Mouse (Mus musculus) adrenal gland, postnatal 25 days (tissue): ENCODE measurements around the gene Mcat. TPM values are rescaled to one million over a fixed set of nuclear protein-coding genes. Genes with fewer than 3 reads are reported as not detected.

Experiments used
- DNase-seq: peaks from one replicate; pipeline ENCODE4 v3.0.0; 2021; ENCODE audit warnings: mixed read lengths
- long read RNA-seq: library from polyadenylated mRNA; stranded (forward); transcript quantifications from one replicate; pipeline ENCODE4 v2.0.0, GENCODE M21; 2021
- total RNA-seq: library from RNA; stranded (reverse); gene quantifications from 2 replicates; pipeline ENCODE4 v1.2.3, GENCODE M21; 2021

Gene Mcat
- 32.9 and 44.8 TPM in 2 replicates for total RNA-seq
- long read RNA-seq, transcript Mcat-203 (3 exons, 688 nt) = minor isoform, 5 of 133 reads
- long read RNA-seq, transcript Mcat-206 (3 exons, 740 nt) = minor isoform, 6 of 133 reads
- long read RNA-seq, transcript Mcat-201 (4 exons, 1,917 nt) = major isoform, 96 of 133 reads
- long read RNA-seq, partial matches to known transcripts = 4 of 133 reads
- long read RNA-seq, other reads (novel, unspliced or antisense) = 21 of 133 reads

DNA sequence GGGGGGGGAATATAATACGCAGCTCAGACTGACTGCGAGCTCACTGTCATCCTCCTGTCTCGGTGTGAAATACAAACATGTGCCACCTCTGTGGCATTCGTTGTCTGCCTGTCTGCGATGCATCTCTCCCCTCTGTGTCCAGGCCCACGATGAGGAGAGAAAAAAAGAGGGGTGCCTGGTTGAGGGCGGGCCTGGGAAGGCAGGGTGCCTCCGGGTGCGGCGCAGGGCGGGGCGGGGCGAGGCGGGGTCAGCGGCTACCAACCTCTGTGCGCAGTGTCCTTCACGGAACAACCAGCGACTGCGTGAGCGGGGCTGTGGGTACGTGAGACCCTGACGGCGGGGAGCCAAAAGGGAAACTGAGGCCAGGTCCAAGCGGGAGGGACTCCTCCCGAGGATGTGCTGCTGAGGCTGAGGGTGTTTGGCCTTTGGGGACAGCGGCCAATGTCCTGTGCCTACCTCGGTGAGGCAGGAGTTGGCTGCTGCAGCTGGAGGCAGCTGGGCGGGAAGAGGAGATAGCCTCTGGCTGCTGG lies at the start of gene Mcat, which contains the start of gene Tspo:
Mcat (minus strand) TSS at position 461 of the 530 bp plus-strand sequence.
Tspo (plus strand) TSS at position 266 of the 530 bp plus-strand sequence.
- peak; percentile 89 for DNase-seq

DNA sequence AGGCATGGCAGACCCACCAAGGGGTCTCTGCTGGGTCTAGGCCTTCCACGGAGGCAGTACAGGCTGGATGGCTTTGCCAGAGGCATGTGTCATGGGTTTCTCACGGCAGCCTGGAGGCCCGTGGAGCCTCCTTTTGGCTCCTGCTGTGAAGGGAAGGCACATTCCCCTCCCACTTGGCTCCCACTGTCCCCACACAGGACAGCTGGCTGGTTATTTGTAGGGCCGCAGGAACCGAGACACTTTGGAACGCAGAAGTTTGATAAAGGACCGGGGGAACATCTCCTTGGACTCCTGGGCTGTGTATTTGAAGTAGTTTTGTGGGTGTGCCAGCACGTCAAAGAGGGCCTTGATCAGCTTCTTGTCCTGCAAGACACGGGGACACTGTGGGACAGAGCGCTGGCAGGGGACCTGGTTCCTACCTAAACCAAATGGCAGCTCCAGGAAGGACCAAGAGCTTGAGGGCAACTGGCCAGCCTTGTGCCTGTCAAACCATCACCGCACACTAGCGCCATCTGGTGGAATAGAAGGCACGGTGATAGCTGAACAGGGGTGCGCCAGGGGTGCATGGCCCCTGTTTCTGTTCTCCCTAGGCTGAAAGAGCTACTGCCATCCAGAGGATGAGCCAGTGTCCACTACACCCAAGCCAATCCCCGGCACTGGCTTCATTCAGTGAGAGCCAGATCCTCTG lies 43.7 kb upstream of the Mcat start:
- DNase-seq = peak; percentile 74

DNA sequence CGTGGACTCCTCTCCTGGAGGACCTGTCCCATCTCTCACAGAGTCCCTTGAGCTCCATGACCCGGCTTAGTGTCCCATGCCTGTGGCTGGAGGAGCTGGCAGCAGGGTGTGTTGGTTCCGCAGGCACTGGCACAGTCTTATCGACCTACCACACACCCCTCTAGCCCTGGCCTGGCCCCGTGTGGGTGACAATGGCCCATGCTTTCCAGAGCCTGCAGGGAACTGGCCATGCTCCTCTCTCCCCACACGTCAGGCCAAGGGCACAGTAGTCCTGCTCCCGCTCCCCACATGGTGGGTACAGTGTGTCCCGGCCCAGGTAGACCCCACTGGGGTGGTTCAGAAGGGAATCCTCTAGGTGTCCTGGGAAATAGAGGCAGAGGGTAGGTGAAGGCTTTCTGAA lies 43.1 kb upstream of the Mcat start:
- no peak for DNase-seq

DNA sequence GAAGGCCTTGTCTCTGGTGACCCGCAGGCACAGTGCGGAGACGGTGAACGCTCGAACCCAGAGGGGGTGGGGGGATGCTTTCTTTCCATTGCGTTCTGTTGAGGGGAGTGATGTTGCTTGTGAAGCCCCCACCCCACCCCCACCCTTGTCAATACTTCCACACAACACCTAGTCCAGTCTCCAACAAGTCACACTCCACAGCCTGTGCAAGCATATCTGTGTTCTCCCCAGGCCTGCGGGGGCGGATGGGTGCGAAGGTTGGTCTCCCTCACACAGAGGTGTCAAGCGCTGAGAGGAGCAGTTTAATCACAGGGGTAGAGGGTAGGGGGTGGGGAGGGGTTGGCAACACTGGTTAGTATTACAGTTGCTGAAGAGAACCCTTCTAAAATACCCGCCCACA lies 42.6 kb upstream of the Mcat start:
- no peak for DNase-seq

DNA sequence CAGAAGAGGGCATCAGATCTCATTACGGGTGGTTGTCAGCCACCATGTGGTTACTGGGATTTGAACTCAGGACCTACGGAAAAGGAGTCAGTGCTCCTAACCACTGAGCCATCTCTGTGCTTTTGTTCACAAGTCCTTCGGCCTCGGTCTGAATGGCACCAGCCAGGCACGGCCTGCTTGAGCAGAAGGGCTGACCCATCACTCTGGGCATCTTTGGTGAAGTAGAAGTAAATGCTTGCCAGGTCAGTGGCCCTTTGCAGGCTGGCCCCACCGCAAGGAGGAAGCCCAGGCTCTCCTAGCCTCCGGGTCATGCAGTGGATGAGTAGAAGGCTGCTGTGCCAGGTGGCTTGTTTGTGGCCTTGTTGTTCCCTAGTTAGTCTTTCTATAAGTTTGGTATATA lies 39.8 kb upstream of the Mcat start:
- DNase-seq = no peak

DNA sequence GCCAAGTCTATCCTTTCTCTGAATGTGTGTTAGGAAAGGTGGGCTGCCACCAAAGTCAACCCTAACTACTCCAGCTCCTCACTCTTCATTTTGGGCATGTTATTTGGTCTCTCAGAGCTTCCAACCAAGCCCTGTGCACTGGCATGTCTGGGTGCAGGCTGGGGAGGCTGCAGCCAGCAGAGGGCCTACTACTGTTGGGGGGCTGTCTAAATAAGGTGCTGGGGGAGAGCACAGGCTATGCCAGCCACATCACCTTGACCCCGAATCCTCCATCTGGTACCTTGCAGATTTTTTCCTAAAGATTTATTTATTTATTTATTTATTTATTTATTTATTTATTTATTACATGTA lies 39.4 kb upstream of the Mcat start:
- DNase-seq = no peak

DNA sequence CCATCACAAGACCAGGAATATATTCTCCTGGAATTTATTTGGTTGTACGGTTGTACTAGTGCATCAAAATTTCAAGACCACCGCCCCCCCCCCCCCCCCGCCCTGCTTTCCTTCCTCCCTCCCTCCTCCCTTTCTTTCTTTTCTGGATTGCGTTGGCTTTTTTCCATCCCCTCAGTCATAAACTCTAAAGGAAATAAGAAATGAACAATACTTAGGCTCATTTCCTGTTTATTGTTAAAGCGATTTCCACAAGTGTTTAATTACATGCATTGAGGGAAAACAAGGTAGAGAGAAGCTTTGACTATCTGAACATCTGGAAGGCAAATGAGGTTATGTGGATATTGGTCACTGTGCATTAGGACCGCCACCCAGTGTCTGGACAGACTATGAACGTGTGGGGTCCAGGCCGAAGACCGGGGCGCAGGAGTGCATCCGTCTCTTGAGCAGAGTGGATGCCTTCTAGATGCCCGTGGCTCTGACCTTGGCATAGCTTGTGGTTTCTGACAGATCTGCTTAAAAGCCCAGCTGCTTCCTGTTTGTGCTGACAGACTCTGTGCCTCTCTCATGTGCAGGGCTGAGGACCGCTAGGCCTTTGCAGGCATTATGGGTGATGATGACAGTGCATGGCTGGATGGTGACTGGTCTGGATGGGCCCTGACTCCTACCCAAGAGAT lies 38.9 kb upstream of the Mcat start:
- DNase-seq = peak; percentile 23

DNA sequence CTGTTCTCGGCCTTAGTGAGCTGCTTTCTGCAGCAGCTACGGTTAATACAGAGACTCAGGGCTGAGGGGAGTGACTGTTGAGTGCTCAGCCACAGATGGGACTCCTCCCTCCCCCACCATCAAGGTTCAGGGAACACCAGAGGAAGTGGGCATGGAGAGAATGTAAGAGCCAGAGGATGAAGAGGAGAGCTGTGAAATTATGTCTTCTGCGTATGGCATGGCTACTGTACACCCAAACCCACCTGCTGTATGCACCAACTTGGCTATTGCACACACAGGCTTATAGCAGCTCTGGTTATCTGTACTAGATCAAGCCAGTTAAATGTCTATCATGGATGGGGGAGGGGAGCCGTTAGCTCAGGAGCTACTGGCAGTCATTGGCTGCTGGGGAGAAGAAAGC lies 37.6 kb upstream of the Mcat start:
- no peak for DNase-seq

DNA sequence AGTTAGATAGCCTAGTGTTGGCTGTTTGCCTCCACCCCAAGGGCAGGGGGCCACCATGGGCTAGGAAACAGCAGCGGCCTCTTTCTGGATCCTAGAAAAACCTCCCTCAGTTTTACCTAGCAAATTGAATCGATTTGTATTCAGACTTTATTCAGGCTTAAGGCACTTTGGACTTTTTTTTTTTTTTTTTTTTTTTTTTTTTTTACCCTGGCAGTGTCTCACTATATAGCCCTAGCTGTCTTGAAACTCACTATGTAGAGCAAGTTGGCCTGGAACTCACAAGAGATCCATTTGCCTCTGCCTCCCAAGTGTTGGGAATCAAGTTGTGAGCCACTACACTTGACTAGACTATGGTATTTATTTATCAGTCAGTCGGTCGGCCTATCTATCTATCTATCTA lies 33.2 kb upstream of the Mcat start:
- no peak for DNase-seq

DNA sequence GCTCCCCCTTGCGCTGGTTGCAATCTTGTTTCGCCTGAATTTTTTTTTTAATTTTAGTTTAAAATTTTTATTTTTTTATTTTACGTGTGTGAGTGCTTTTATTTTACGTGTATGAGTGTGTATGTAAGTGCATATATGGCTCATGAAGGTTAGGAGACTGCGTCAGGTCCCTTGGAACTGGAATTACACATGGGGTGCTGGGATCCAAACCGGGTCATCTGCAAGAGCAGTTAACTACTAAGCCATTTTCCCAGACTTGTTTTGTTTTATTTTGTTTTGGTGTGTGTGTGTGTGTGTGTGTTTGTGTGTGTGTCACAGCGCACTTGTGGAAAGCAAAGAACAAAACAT lies 31.8 kb upstream of the Mcat start:
- DNase-seq = no peak

DNA sequence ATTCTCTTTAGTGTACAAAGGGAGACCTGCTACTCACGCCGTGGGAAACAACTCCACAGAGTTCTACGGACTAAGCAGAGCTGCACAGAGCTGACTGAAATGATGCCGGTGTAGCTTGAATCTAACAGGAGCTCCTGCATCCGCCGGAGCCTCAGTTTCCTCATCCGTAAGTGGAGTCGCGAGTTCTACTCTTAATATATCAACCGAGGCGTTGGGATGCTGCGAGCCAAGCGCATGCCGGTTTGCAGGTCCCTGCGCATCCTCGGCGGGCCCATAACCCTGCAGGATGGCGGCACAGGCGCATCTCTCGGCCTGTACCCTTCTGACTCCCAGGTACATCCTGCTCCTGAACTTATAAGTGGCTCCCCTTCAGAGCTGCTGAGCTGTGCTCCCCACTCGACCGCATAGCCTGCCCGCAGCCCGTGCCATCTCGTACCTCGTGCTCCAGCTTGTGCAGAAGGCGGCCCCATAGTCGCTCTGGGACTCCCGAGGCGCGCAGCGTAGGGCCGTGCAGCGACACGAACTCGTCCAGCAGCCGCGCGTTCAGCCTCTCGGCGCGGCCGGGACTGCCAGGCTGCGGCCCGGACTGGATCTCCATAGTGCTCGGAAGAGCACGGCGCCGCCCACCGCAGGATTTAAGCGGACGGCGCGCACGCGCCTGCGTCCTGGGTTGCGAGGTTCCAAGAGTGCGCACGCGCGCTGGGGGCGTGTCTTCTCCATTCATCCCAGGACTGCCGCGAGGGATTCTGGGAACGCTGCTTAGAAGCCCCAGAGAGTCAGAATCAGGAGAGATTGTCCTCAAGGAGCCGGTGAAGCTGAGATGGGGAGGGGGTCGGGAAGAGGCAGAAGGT lies 31.2 kb upstream of the Mcat start, which contains the start of gene Ttll12:
Ttll12 (minus strand) TSS at position 645 of the 851 bp plus-strand sequence.
- peak; percentile 97 for DNase-seq

DNA sequence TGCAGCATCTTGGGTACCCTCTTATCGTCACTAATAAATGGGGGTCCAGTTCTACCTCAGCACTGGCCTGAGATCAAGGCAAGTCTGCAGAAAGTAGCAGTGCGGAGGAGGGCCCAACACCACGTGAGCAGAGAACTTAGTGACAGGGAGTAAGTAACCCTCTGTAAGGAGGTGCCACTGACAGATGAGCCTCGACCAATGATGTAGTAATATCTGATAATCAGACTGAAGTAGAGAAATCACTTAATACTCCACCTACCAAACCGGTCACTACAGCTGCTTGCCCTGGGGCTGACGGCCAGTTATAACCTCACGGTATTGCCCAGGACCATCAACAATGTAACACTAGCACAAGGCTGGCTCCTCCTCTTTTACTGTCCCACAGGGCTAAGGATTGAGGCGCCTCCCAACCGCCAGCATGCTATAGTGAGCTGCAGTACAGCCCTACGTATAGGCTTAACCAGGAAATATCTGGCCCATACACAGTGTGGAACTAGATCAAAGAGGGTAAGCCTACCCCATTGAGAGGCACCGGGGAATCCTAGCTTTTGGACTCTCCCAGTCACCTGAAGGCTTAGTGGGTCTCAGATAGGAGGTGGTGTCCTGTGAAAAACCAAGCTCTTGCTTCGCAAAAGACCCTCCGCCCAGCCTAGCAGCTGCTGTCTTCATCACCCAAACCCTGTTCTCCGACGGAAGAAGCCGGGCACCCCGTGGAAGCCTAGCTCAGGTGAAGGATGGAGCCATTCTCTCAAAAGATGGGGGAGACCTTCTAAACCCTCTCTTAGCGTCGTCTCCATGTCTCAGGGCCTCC lies 30.3 kb upstream of the Mcat start:
- DNase-seq = no peak

DNA sequence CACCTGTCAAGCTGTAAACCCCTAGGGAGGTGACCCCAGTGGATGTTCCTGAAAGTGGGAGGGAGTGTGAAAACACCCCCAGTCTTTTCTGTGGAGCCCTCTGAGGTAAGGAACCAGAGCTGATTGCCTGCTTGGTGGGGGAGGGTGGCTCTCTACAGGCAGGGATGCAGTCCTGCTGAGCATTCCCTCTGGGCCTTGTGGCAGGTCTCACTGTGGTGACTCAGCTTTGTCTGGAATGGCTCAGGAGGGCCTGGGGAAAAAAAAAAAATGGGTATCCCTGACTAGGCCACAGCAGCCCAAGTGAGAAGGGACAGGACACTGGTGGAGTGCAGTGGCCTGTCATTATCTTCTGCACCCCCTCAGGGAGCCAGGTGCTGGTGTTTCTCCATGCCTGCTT lies 29.6 kb upstream of the Mcat start:
- DNase-seq = peak; percentile 47

DNA sequence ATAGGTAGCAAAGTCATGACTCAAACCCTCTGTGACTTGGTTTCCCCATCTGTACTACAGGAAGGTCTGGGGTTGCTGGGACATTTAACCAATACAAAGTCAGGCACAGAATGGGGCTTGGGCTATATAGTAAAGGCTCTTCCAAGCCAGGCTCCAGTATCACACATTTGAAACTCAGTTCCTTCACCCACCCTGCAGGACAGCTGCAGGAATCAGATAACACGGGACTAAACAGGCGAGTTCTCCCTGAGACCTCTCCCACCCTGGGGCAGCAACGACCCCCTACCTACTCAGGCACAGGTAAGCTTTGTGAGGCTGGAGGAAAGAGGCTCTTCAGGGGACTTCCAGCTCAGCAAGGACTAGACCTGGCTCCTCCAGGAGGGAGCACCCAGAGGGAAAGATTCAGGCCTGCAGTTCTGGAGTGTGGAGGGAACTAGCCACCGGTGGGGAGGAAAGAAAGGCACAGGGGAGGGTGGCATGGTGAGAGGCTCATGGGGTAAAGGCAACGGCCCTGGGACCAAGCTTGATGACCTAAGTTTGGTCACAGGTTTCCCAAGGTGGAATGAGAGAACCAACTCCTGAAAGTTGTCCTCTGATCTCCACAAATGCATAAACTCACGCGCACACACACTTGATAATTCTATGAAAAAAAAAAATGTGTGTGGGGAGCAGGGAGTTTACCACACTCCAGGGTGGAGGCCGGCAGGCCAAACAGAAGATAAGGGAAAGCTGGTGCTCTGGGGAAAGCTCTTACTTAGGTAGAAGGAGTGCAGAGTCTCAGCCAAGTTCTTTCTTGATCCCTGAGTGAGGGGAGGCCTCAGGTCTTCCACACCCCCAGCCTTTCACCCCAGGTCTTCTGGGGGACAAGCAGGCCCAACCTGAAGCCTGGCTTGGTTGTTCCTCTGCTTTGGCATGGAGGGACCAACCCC lies 28.9 kb upstream of the Mcat start:
- DNase-seq = no peak

DNA sequence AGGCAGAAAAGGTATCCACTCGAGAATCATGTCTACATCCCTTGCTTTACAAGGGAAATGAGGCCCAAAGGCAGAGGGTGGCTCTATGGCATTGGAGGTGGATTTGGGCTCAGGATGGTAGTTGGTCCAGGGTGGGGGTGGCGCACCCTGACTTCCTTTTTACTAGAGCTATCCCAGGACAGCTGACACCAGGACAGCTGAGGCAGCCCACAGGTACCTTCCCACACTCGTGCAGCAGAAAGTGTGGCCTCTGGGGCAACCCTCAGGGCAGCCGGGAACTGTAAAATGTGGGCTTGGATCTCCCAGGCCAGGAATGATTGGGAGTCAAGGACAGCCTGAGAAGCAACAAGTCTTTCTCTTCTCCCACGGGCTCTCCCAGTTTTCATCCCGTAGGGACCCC lies 28.2 kb upstream of the Mcat start:
- DNase-seq = no peak

DNA sequence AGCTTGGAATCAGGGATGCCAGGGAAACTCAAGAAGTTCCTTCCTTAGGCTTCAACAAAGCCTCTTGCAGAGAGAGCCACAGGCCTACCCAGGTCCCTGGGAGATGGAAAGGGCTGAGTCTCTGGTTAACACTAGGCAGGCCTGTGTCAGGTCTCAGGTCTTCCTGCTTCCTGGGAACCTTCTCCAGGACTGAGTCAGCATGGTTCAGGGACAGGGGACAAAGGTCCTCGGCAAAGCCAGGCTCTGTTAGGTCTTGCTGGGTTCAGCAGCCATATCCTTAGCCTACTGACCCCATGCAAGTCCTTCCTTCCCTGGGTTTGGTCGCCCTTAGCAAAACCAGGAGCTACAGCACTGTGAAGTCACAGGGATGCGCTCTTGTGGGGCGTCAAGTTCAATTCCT lies 27.3 kb upstream of the Mcat start:
- no peak for DNase-seq

DNA sequence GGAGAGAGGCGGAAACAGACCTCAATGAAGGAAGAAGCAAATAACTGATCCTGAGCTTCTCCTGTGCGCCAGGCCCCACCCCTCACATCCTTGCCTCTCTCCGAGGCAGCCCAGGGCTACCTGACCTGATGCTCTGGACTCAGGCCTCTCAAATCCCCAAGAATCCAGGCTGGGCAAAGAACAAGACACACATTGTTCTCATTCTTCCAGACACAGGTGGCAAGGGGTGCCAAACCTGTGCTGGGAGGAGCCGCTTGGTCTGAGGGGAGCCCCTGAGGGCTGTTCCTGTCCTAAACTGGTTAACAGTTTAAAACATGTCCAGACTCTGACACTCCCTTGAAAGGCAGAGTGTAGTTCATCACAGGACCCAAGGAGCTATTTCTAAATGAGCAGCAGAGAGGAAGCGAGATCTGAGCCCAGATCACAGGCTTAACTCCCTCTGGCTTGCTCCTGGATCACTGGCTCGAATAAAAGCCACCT lies 21.2 kb upstream of the Mcat start:
- DNase-seq = no peak

DNA sequence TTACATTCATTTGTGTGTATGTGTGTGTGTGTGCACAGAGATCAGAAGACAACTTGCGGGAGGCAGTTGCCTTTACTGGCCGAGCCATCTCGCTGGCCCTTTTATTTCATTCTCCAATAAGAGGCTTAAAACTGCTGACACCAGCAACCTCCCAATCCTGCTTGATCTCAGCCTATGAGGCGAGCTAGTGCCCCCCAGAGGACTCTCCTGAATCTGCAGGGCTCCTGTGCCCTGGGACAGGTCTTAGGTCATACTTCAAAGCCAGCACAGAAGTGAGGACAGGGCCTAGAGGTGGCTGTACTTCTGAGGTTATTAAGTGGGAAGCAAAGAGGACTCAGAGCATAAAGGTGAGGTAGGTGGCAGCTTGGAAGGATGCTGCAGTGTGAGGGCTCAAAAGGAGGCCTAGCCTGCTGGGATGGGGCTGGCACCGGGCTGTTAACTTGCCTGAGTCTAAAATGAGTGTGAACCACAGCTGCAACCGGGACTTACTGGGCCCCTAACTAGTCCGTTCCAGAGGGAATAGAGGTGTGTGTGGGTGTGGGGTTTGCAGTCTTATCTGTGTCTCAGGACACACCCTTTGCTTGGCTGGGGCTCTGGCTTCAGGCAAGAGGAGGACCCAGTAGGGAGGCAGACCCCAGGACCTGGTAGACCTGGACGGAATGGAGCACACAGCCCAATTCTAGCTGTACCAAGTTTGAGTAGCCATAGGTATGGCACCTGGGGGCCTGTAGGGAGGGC lies 20.0 kb upstream of the Mcat start:
- DNase-seq = peak; percentile 69

DNA sequence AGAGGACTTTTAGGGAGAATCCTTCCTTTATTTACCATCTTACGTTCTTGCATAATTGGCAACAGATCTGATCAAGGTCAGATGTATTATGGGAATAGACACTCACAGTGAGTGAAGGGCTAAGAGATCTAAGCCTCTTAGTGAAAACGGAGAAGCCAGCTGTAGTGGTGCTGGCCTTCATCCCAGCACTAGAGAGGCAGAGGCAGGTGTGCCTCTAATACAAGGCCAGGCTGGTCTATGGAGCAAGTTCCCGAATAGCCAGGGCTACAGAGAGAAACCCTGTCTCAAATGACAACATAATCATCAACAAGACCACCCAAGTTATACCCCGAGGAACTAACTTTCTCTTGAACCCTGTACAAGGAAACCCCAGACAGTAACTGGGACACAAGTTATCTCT lies 19.3 kb upstream of the Mcat start:
- DNase-seq = no peak

DNA sequence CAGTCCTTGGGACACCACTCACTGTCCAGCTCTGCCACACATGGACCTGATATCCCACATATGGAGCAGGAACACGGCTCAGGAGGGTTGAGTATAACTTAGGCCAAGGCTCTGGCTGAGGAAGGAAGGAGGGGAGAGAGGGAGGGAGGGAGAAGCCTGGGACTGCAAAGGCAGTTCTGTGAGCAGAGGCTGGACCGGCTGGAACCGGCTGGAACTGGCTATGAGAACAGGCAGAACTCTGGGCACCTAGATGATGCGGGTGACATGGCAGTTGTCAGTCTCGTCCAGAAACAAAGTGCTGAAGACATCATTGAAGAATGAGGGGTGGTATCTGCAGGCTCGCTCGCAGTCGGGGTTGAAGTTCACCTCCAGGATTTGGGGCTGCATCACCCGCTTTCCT lies 13.1 kb upstream of the Mcat start:
- no peak for DNase-seq
